Mouse (Mus musculus) ovary, adult 18-20 months (tissue): ENCODE results near the gene Kank1.

Experiments used
- DNase-seq: peaks from one replicate; pipeline ENCODE4 v3.0.0; 2022; ENCODE audit warnings: low spot score, mixed read lengths

Gene Kank1

DNA sequence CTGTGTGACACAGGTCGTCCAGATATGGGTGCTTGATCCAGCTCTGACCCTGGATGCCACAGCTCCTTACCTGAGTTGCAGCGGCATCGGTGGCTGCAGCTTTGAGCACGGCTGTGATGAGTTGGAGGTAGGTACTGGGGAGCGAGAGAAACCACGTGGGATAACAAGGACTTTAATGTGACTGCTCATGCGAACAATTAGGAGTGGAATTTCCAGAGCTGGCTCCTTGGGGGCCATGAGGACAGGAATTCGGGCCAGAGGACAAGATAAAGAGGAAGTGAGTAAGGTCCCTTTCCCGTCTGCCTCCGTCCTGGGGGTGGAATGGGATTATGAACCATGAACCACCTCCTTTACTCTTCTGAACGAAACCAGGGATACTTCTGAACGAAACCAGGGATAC lies 129.8 kb downstream of the Kank1 start:
- DNase-seq, result no peak

GRCm38 (mm10) chr19:25370428-25370827 lies 133.7 kb downstream of the Kank1 start:
- DNase-seq, result no peak

DNA sequence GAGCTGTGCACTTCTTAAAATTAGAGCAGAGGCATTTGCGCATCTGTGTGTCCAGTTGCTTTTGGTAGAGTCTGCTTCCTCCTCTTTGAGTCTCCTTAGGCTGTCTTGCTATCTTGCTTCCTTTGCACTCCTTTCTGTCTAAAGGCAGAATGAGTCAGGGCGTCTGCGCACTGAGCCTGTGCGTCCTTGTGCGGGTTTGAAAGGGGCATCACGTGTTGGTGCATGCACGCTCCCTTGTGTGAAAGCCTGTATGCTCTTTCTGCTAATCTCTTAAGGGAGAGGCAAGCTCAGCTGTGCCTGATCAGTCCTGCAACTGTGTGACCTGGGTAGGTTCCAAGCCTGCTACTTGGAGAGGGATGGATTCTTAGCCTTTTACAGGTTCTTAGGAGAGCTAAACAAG lies 136.0 kb downstream of the Kank1 start:
- DNase-seq, result no peak

GRCm38 (mm10) chr19:25373594-25373993 lies 136.8 kb downstream of the Kank1 start:
- DNase-seq, result no peak

DNA sequence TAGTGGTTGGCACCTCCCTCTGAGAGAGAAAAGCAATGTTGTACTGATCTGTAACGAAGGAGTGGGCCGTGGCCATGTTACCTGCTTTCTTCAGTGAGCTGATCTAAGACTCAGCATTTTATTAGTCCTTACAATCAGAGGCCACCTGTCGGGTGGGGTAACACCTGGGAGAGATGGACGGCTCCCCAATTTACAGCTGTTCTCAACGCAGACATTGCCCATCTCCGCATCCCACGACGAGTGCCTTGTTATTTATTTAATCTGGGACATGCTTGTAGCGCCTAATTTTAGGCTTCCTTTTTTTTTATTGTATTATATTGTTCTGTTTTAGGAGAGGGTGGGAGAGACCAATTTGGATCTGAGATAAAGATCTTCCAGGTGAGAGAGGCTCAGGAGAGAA lies 137.4 kb downstream of the Kank1 start:
- no peak for DNase-seq

DNA sequence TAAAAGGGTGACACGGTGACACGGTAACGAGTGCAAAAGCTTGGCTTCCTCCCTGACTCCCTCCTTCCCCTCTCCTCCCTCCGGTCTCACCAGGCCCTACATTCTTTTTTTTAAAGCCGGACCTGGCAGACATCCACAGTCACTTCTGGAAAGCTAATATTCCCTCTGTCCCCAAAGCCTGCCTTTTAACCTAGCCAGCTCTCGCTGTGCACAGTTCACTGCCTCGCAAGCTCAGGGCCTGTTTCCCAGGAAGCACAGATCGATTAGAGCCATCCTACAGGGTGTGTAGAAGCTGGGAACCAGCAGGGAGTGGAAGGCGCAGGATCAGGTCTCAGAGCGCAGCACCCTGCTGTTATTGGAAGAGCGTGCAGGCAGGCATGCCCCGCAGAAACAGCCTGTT lies 138.2 kb downstream of the Kank1 start:
- DNase-seq, result no peak

- no peak for DNase-seq
These were observed 140.1 kb downstream of the Kank1 start for GRCm38 (mm10) chr19:25376871-25377270.

- DNase-seq, result no peak
These were observed 143.9 kb downstream of the Kank1 start for GRCm38 (mm10) chr19:25380675-25381074.

DNA sequence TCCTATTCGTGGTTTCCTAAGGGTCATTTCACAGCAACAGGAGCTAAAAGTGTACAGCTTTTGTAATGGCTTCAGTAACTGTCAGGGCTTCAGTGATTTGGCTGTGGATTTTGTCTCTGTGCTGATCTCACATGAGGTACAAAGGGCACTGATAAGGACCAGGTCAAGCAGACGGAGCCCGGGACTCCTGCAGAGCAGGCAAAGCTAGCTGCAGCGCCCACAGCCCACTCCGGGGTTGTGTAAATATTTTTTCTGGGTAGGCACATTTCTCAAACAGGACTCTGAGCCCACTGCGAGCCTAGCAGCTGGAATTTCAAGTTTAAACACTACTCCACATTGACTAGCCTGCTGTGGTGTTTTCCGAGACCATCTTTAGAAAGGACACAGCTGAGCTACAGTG lies 145.2 kb downstream of the Kank1 start:
- DNase-seq, result no peak

GRCm38 (mm10) chr19:25382494-25382893 lies 145.7 kb downstream of the Kank1 start:
- DNase-seq, result no peak

DNA sequence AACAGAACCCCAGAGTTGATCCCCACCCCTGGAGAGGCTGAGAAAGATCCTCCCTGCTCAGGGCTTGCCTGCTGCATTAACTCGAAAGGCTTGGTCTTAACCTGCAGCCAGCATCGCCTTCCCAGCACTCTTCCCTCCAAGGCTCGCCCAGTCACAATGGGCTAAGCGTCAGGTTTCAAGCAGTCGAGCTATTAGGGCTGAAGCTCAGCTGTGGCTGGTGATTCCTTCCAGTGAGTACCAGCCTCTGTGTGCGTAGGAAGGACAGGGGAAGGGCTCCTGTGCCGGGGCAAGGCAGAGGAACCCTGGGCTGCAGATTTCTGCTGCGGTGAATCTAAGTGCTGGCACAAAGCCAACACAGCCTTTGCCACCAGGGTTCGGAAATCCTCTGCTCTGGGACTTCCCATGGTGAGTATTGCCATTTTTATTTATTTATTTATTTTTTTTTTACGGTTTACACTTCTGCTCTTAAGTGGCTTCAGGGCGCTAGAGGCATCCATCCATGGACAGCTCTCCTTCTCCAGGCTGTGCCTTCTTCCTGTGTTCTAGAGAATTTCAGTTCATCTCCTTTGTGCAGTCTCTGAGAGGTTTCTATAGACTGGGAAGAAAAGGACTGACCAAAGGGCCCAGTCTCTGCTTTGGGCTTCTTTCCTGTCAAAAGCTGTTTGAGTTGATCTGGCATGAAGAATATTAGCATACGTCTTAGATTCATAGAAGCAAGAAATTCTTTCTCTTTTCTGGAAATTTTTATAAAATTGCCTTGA lies 146.8 kb downstream of the Kank1 start:
- no peak for DNase-seq

DNA sequence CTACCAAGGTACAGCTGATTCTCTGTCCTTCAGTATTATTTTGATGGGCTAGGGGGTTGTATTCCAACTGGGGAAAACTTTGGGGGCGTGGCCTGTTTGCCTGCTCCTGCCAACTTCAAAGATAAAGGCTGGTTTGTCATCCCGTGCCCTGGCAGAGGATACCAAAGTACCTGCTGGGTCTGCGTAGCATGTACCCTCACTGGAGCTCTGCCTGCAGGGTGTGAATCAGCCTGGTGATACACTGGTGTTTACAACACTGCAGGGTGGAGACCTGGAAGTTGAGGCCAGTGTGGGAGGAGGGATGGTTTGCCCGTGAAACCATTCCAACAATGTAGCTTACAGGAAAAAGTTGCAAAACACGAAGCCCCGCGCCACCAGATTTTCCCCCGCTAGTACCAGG lies 149.2 kb downstream of the Kank1 start:
- peak; percentile 36 for DNase-seq

- DNase-seq, result no peak
These were observed 150.1 kb downstream of the Kank1 start for GRCm38 (mm10) chr19:25386679-25387470.

- DNase-seq, result no peak
These were observed 151.1 kb downstream of the Kank1 start for GRCm38 (mm10) chr19:25387902-25388301.

GRCm38 (mm10) chr19:25392135-25392534 lies 155.4 kb downstream of the Kank1 start:
- no peak for DNase-seq

DNA sequence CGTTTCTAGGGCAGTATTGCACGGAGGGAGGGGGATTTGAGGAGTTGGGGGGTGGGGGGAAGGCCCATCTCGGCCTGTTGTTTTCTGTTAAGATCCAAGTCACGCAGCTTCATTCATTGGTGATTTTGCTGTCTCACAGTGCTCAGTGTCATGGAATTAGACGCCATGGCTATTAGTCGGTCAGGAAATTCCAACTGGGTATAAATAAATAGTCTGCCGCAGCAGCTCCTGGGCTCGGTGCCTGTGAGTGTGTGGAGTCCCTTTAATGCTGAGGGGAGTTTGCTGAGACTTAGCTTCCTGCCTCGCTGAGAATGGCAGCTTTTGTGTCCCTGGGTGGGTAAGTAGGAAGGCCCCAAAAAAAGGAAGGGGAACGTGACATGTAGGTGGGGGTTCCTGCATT lies 158.3 kb downstream of the Kank1 start:
- no peak for DNase-seq

GRCm38 (mm10) chr19:25396709-25397266 lies 160.0 kb downstream of the Kank1 start:
- DNase-seq, result no peak

- peak; percentile 73 for DNase-seq
These were observed 162.9 kb downstream of the Kank1 start for GRCm38 (mm10) chr19:25399511-25400211.

DNA sequence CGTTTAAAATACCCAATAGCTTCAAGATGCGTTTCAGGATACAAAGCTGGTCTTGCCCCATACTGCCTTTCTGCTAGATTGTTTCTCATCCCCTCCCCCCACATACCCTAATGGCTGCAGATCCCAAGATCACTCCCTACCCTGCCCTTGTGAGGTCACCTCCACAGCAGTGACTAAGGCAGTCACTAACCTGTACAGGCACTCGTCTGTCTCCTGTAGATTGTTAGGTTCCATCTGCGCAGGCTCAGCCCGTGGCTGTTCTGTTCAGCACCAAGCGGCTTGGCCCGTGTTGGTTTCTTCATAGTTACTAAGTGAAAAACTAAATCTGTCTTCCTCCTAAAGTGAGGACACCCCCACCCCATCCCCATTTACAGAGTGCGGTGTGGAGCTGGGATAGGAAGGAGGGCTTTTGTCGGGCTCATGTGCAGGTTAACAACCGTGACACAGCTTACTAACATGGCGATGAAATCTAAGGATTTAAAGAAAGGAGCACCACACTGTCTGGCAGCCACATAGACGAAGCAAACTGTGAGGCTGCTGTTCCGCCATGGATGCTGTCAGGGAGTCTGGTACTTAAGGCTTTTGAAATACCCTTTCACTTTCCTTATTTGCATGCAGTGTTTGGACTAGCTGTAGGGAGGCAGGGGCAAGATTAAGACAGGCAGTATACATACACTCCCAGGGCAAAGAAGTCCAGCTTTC lies 163.6 kb downstream of the Kank1 start:
- DNase-seq, result no peak

- no peak for DNase-seq
These were observed 164.7 kb downstream of the Kank1 start for GRCm38 (mm10) chr19:25401521-25401920.

- DNase-seq, result no peak
These were observed 167.4 kb downstream of the Kank1 start for GRCm38 (mm10) chr19:25404163-25404562.

GRCm38 (mm10) chr19:25405987-25406386 lies 169.2 kb downstream of the Kank1 start:
- no peak for DNase-seq
